Mouse (Mus musculus): ENCODE data around the gene Fez2. TPM values are rescaled to one million over a fixed set of nuclear protein-coding genes. Genes with fewer than 3 reads are reported as not detected.

Gene Fez2
- polyA plus RNA-seq, 1 experiment from 2014 or later, result 35.3 TPM

- no peak overlapping the region for H3K27ac ChIP-seq
- no peaks in the 10 kb centered on the region for H3K36me3 ChIP-seq
- H3K9ac ChIP-seq (replicated peaks), result no peak overlapping the region
- H3K27me3 ChIP-seq, result no peaks in the 10 kb centered on the region
- no peaks in the 10 kb centered on the region for H3K4me1 ChIP-seq (replicated peaks)
- no peak overlapping the region for H3K4me2 ChIP-seq (replicated peaks)
- H3K4me3 ChIP-seq (replicated peaks), result no peak overlapping the region
- 95% methylated on average over 2 of the region's 2 CpGs for WGBS
- H3K9me3 ChIP-seq, result no peaks in the 10 kb centered on the region
- no peak for ATAC-seq
These were observed 22.8 kb upstream of the Fez2 start for GRCm38 (mm10) chr17:78440771-78441170.

- Histone ChIP-seq H3K27me3 (no peaks in the 10 kb centered on the region), H3K36me3 (no peaks in the 10 kb centered on the region), H3K4me3 (replicated peaks) (no peak overlapping the region), H3K9me3 (no peaks in the 10 kb centered on the region), H3K4me2 (replicated peaks) (no peak overlapping the region), H3K4me1 (replicated peaks) (no peaks in the 10 kb centered on the region), H3K9ac (replicated peaks) (no peak overlapping the region), H3K27ac (no peak overlapping the region)
- WGBS, result 95% methylated on average over 4 of the region's 4 CpGs
- no peak for ATAC-seq
These were observed 19.2 kb upstream of the Fez2 start for GRCm38 (mm10) chr17:78437161-78437560.

GRCm38 (mm10) chr17:78435661-78436060, 17.7 kb upstream of the Fez2 start:
- ATAC-seq, result no peak
- Histone ChIP-seq H3K27me3 (no peaks in the 10 kb centered on the region), H3K4me3 (replicated peaks) (no peak overlapping the region), H3K27ac (no peak overlapping the region), H3K36me3 (no peaks in the 10 kb centered on the region), H3K9me3 (no peaks in the 10 kb centered on the region), H3K9ac (replicated peaks) (no peak overlapping the region), H3K4me1 (replicated peaks) (no peaks in the 10 kb centered on the region), H3K4me2 (replicated peaks) (no peak overlapping the region)
- 84% methylated on average over 6 of the region's 6 CpGs for WGBS

- no peaks in the 10 kb centered on the region for H3K9me3 ChIP-seq
- no peak for ATAC-seq
- no peaks in the 10 kb centered on the region for H3K4me1 ChIP-seq (replicated peaks)
- H3K4me2 ChIP-seq (replicated peaks), result no peak overlapping the region
- 62% methylated on average over 1 of the region's 1 CpGs for WGBS
- H3K36me3 ChIP-seq, result no peaks in the 10 kb centered on the region
- H3K4me3 ChIP-seq (replicated peaks), result no peak overlapping the region
- no peaks in the 10 kb centered on the region for H3K27me3 ChIP-seq
- H3K27ac ChIP-seq, result no peak overlapping the region
- H3K9ac ChIP-seq (replicated peaks), result no peak overlapping the region
These were observed 16.8 kb upstream of the Fez2 start for GRCm38 (mm10) chr17:78434746-78435145.

GRCm38 (mm10) chr17:78430374-78430773, 12.4 kb upstream of the Fez2 start:
- no peaks in the 10 kb centered on the region for H3K27me3 ChIP-seq
- H3K4me2 ChIP-seq (replicated peaks), result no peak overlapping the region
- no peaks in the 10 kb centered on the region for H3K4me1 ChIP-seq (replicated peaks)
- H3K36me3 ChIP-seq, result no peaks in the 10 kb centered on the region
- 75% methylated on average over 8 of the region's 8 CpGs for WGBS
- no peak overlapping the region for H3K27ac ChIP-seq
- H3K4me3 ChIP-seq (replicated peaks), result no peak overlapping the region
- ATAC-seq, result no peak
- no peaks in the 10 kb centered on the region for H3K9me3 ChIP-seq
- no peak overlapping the region for H3K9ac ChIP-seq (replicated peaks)

GRCm38 (mm10) chr17:78429051-78429450, 11.1 kb upstream of the Fez2 start:
- no peak overlapping the region for H3K4me3 ChIP-seq (replicated peaks)
- H3K27ac ChIP-seq, result no peak overlapping the region
- H3K9ac ChIP-seq (replicated peaks), result no peak overlapping the region
- H3K4me2 ChIP-seq (replicated peaks), result no peak overlapping the region
- H3K36me3 ChIP-seq, result no peaks in the 10 kb centered on the region
- no peaks in the 10 kb centered on the region for H3K9me3 ChIP-seq
- no peaks in the 10 kb centered on the region for H3K4me1 ChIP-seq (replicated peaks)
- ATAC-seq, result no peak
- no peaks in the 10 kb centered on the region for H3K27me3 ChIP-seq
- 93% methylated on average over 4 of the region's 4 CpGs for WGBS

- no peak overlapping the region for H3K9ac ChIP-seq (replicated peaks)
- no peak for ATAC-seq
- no peaks in the 10 kb centered on the region for H3K9me3 ChIP-seq
- no peak overlapping the region for H3K27ac ChIP-seq
- no peaks in the 10 kb centered on the region for H3K27me3 ChIP-seq
- WGBS, result 80% methylated on average over 8 of the region's 8 CpGs
- H3K4me3 ChIP-seq (replicated peaks), result no peak overlapping the region
- no peak overlapping the region for H3K4me2 ChIP-seq (replicated peaks)
- H3K36me3 ChIP-seq, result no peaks in the 10 kb centered on the region
- H3K4me1 ChIP-seq (replicated peaks), result no peaks in the 10 kb centered on the region
These were observed 7.1 kb upstream of the Fez2 start for GRCm38 (mm10) chr17:78425026-78425425.

GRCm38 (mm10) chr17:78419216-78419615, 1.3 kb upstream of the Fez2 start:
- Histone ChIP-seq H3K36me3 (no peaks in the 10 kb centered on the region), H3K27me3 (no peaks in the 10 kb centered on the region), H3K27ac (no peak overlapping the region), H3K4me2 (replicated peaks) (no peak overlapping the region), H3K4me1 (replicated peaks) (peaks cover 13% of the 10 kb centered on the region), H3K9me3 (no peaks in the 10 kb centered on the region), H3K4me3 (replicated peaks) (no peak overlapping the region), H3K9ac (replicated peaks) (no peak overlapping the region)
- no peak for ATAC-seq
- WGBS, result 87% methylated on average over 4 of the region's 4 CpGs

- Histone ChIP-seq H3K9ac (replicated peaks) (no peak overlapping the region), H3K27me3 (no peaks in the 10 kb centered on the region), H3K9me3 (no peaks in the 10 kb centered on the region), H3K27ac (no peak overlapping the region), H3K4me3 (replicated peaks) (no peak overlapping the region), H3K36me3 (no peaks in the 10 kb centered on the region), H3K4me2 (replicated peaks) (no peak overlapping the region), H3K4me1 (replicated peaks) (peaks cover 16% of the 10 kb centered on the region)
- WGBS, result 95% methylated on average over 2 of the region's 2 CpGs
- ATAC-seq, result no peak
These were observed 2.7 kb downstream of the Fez2 start for GRCm38 (mm10) chr17:78415255-78415654.

GRCm38 (mm10) chr17:78409900-78410299, 8.1 kb downstream of the Fez2 start:
- no peak overlapping the region for H3K4me2 ChIP-seq (replicated peaks)
- no peak overlapping the region for H3K4me3 ChIP-seq (replicated peaks)
- 29% methylated on average over 2 of the region's 2 CpGs for WGBS
- H3K27me3 ChIP-seq, result no peaks in the 10 kb centered on the region
- H3K9ac ChIP-seq (replicated peaks), result no peak overlapping the region
- H3K4me1 ChIP-seq (replicated peaks), result peaks cover 7% of the 10 kb centered on the region; the same call in 1 of the 2 replicates
- no peak overlapping the region for H3K27ac ChIP-seq
- ATAC-seq, result peak; percentile 55; the same call in 1 of the 2 replicates
- no peaks in the 10 kb centered on the region for H3K9me3 ChIP-seq
- H3K36me3 ChIP-seq, result no peaks in the 10 kb centered on the region

GRCm38 (mm10) chr17:78408386-78408785, 9.6 kb downstream of the Fez2 start:
- WGBS, result 86% methylated on average over 10 of the region's 10 CpGs
- no peak overlapping the region for H3K27ac ChIP-seq
- ATAC-seq, result no peak
- H3K9me3 ChIP-seq, result no peaks in the 10 kb centered on the region
- H3K27me3 ChIP-seq, result no peaks in the 10 kb centered on the region
- H3K4me2 ChIP-seq (replicated peaks), result no peak overlapping the region
- no peak overlapping the region for H3K9ac ChIP-seq (replicated peaks)
- H3K36me3 ChIP-seq, result peaks cover 10% of the 10 kb centered on the region; the same call in 1 of the 2 replicates
- H3K4me1 ChIP-seq (replicated peaks), result peaks cover 7% of the 10 kb centered on the region; the same call in 1 of the 2 replicates
- H3K4me3 ChIP-seq (replicated peaks), result no peak overlapping the region

- no peaks in the 10 kb centered on the region for H3K27me3 ChIP-seq
- no peak for ATAC-seq
- no peaks in the 10 kb centered on the region for H3K9me3 ChIP-seq
- no peak overlapping the region for H3K4me2 ChIP-seq (replicated peaks)
- WGBS, result 84% methylated on average over 4 of the region's 4 CpGs
- peaks cover 10% of the 10 kb centered on the region; the same call in 1 of the 2 replicates for H3K36me3 ChIP-seq
- H3K27ac ChIP-seq, result no peak overlapping the region
- H3K9ac ChIP-seq (replicated peaks), result no peak overlapping the region
- H3K4me3 ChIP-seq (replicated peaks), result no peak overlapping the region
- peaks cover 7% of the 10 kb centered on the region; the same call in 1 of the 2 replicates for H3K4me1 ChIP-seq (replicated peaks)
These were observed 10.4 kb downstream of the Fez2 start for GRCm38 (mm10) chr17:78407581-78407980.

GRCm38 (mm10) chr17:78406854-78407253, 11.1 kb downstream of the Fez2 start:
- Histone ChIP-seq H3K9me3 (no peaks in the 10 kb centered on the region), H3K9ac (replicated peaks) (no peak overlapping the region), H3K4me2 (replicated peaks) (no peak overlapping the region), H3K4me3 (replicated peaks) (no peak overlapping the region), H3K4me1 (replicated peaks) (peaks cover 7% of the 10 kb centered on the region; the same call in 1 of the 2 replicates), H3K27me3 (no peaks in the 10 kb centered on the region), H3K27ac (no peak overlapping the region), H3K36me3 (peaks cover 10% of the 10 kb centered on the region; the same call in 1 of the 2 replicates)
- WGBS, result 78% methylated on average over 10 of the region's 10 CpGs
- no peak for ATAC-seq

Data from midbrain, embryonic 13.5 days (tissue).